Mouse (Mus musculus): ENCODE results near the gene Amz1. TPM values are rescaled to one million over a fixed set of nuclear protein-coding genes. Genes with fewer than 3 reads are reported as not detected.
A peak's percentile ranks its signal among the peaks of the same experiment; 100 is the strongest.

Gene Amz1
- polyA plus RNA-seq, 1 experiment from 2014 or later, result 1.6 TPM

DNA sequence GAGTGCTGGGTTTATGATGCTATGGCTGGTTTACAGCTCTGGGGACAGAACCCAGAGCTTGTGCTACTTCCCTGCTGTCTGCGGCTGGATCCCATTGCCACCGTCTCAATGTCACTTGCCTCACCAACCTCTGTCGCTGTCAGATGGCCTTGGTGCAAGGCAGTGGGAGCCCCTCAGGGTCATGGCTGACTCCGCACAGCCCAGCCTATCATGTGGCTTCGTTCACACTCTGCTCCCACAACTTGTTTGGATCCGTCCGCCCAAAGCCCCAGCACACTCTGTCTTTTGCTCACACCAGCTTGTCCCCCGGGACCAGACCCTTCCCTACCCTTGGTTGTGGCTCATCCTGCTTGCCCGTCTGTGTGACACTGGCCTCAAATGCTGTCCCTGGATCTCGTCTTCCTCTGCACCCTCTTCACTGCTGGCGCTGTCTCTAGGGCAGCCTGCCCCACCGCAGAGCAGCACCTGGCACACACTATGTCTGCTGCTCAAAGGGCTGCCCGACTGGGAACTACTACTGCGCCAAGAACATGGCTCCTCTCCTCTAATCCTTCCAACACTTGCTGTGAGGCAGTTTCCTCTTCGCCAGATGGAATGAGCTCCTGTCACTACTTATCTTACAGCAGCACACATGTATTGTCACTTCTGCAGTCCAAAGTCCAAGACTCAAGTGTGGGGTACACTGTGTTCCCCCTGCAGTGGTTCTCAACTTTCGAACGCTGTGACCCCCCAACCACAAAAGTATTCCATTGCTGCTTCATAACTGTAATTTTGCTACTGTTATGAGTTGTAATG lies 3.2 kb downstream of the Amz1 start:
- ATAC-seq (ENCODE audit: low read depth), result no peak
- no peak overlapping the region for H3K4me2 ChIP-seq
- 83% methylated on average over 17 of the region's 17 CpGs for WGBS
- no peaks in the 10 kb centered on the region for H3K36me3 ChIP-seq
- H3K4me3 ChIP-seq, result no peak overlapping the region
- H3K27ac ChIP-seq (replicated peaks), result no peak overlapping the region
- peaks cover 30% of the 10 kb centered on the region for H3K4me1 ChIP-seq (replicated peaks)
- no peaks in the 10 kb centered on the region for H3K9me3 ChIP-seq
- no peaks in the 10 kb centered on the region for H3K27me3 ChIP-seq
- no peak overlapping the region for H3K9ac ChIP-seq

- Histone ChIP-seq H3K9me3 (peaks cover under 1% of the 10 kb centered on the region; the same call in 1 of the 2 replicates), H3K4me2 (no peak overlapping the region), H3K4me1 (replicated peaks) (peaks cover 15% of the 10 kb centered on the region), H3K9ac (no peak overlapping the region), H3K27ac (replicated peaks) (no peak overlapping the region), H3K27me3 (peaks cover 23% of the 10 kb centered on the region), H3K4me3 (no peak overlapping the region), H3K36me3 (no peaks in the 10 kb centered on the region)
- 90% methylated on average over 11 of the region's 11 CpGs for WGBS
- ATAC-seq (ENCODE audit: low read depth), result no peak
Measured at GRCm38 (mm10) chr5:140731040-140731797, 7.3 kb downstream of the Amz1 start.

GRCm38 (mm10) chr5:140732195-140732594 lies 8.3 kb downstream of the Amz1 start:
- H3K27me3 ChIP-seq, result peaks cover 32% of the 10 kb centered on the region
- ATAC-seq (ENCODE audit: low read depth), result no peak
- peaks cover 11% of the 10 kb centered on the region for H3K4me1 ChIP-seq (replicated peaks)
- peaks cover 6% of the 10 kb centered on the region; the same call in 1 of the 2 replicates for H3K9me3 ChIP-seq
- H3K9ac ChIP-seq, result no peak overlapping the region
- no peak overlapping the region for H3K4me3 ChIP-seq
- WGBS, result 64% methylated on average over 4 of the region's 4 CpGs
- no peak overlapping the region for H3K27ac ChIP-seq (replicated peaks)
- H3K4me2 ChIP-seq, result no peak overlapping the region
- no peaks in the 10 kb centered on the region for H3K36me3 ChIP-seq

- no peak for ATAC-seq (ENCODE audit: low read depth)
- Histone ChIP-seq H3K9ac (no peak overlapping the region), H3K9me3 (peaks cover 6% of the 10 kb centered on the region; the same call in 1 of the 2 replicates), H3K4me3 (no peak overlapping the region), H3K4me1 (replicated peaks) (peaks cover 11% of the 10 kb centered on the region), H3K36me3 (no peaks in the 10 kb centered on the region), H3K27me3 (peaks cover 40% of the 10 kb centered on the region), H3K27ac (replicated peaks) (no peak overlapping the region), H3K4me2 (no peak overlapping the region)
- 71% methylated on average over 3 of the region's 3 CpGs for WGBS
Measured at GRCm38 (mm10) chr5:140733336-140733735, 9.4 kb downstream of the Amz1 start.

- H3K27me3 ChIP-seq, result peaks cover 40% of the 10 kb centered on the region
- ATAC-seq (ENCODE audit: low read depth), result peak; percentile 36; the same call in 1 of the 2 replicates
- peaks cover 6% of the 10 kb centered on the region; the same call in 1 of the 2 replicates for H3K9me3 ChIP-seq
- peaks cover 11% of the 10 kb centered on the region for H3K4me1 ChIP-seq (replicated peaks)
- H3K9ac ChIP-seq, result peak overlapping the region; percentile 58; the same call in 1 of the 2 replicates
- H3K27ac ChIP-seq (replicated peaks), result no peak overlapping the region
- WGBS, result 1% methylated on average over 19 of the region's 22 CpGs
- peak overlapping the region; percentile 26 for H3K4me3 ChIP-seq
- no peaks in the 10 kb centered on the region for H3K36me3 ChIP-seq
- peak overlapping the region; percentile 58 for H3K4me2 ChIP-seq
Measured at GRCm38 (mm10) chr5:140735297-140735696, 11.4 kb downstream of the Amz1 start.

- ATAC-seq (ENCODE audit: low read depth), result no peak
Measured at GRCm38 (mm10) chr5:140736166-140736565, 12.2 kb downstream of the Amz1 start.

GRCm38 (mm10) chr5:140739813-140740212 lies 15.9 kb downstream of the Amz1 start:
- Histone ChIP-seq H3K27me3 (peaks cover 32% of the 10 kb centered on the region), H3K4me1 (replicated peaks) (peaks cover 17% of the 10 kb centered on the region), H3K9ac (no peak overlapping the region), H3K9me3 (peaks cover 6% of the 10 kb centered on the region; the same call in 1 of the 2 replicates), H3K36me3 (no peaks in the 10 kb centered on the region), H3K4me2 (no peak overlapping the region), H3K27ac (replicated peaks) (no peak overlapping the region), H3K4me3 (no peak overlapping the region)
- 81% methylated on average over 12 of the region's 12 CpGs for WGBS
- no peak for ATAC-seq (ENCODE audit: low read depth)

More at GRCm38 (mm10) chr5:140736166-140736565, 12.2 kb downstream of the Amz1 start:
- peaks cover 15% of the 10 kb centered on the region for H3K4me1 ChIP-seq (replicated peaks)
- no peak overlapping the region for H3K4me3 ChIP-seq
- peaks cover 40% of the 10 kb centered on the region for H3K27me3 ChIP-seq
- peak overlapping the region; percentile 58 for H3K4me2 ChIP-seq
- peaks cover 6% of the 10 kb centered on the region; the same call in 1 of the 2 replicates for H3K9me3 ChIP-seq
- H3K9ac ChIP-seq, result no peak overlapping the region
- no peaks in the 10 kb centered on the region for H3K36me3 ChIP-seq
- no peak overlapping the region for H3K27ac ChIP-seq (replicated peaks)
- WGBS, result 22% methylated on average over 11 of the region's 13 CpGs

DNA sequence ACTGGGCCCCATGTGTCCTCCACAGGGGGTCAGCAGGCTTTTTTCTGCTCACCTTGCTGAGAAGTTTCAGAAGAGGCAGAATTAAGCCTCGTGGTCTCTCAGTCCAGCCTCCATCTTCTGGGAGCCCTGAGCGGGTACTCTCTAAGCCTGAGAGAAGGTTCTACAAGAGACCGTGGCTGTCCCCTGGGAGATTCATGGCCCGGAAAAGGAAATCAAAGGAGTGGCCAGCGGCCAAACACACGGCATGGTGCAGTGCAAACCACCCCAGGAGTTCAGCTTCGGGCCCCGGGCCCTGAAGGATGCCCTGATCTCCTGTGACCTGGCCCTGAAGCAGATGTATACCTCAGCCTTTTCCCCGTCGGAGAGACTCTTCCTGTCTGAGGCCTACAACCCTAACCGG lies 17.1 kb downstream of the Amz1 start:
- ATAC-seq (ENCODE audit: low read depth), result no peak
- Histone ChIP-seq H3K4me1 (replicated peaks) (peaks cover 7% of the 10 kb centered on the region), H3K27ac (replicated peaks) (no peak overlapping the region), H3K9me3 (peaks cover 6% of the 10 kb centered on the region; the same call in 1 of the 2 replicates), H3K4me2 (no peak overlapping the region), H3K36me3 (no peaks in the 10 kb centered on the region), H3K4me3 (no peak overlapping the region), H3K9ac (no peak overlapping the region), H3K27me3 (peaks cover 20% of the 10 kb centered on the region)
- WGBS, result 73% methylated on average over 11 of the region's 11 CpGs

DNA sequence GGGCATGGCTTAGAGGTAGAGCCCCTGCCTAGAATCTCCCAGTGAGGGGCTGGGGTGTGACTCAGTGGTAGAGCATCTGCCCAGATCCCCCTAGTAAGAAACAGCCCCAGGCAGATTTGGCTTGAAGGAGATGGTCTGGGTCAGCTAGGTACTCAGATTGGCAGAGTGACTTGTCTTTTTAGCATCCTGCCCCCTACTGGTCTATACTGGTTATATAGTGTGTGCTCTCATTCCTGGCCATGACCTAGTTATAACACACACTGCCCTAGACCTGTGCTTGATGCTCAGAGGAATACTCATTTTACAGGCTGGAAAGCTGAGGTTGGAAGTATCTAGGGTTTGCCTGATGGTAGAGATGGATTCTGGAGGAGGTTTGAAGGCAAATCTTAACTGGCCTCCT lies 17.9 kb downstream of the Amz1 start:
- no peak for ATAC-seq (ENCODE audit: low read depth)
- Histone ChIP-seq H3K4me2 (no peak overlapping the region), H3K4me3 (no peak overlapping the region), H3K27ac (replicated peaks) (no peak overlapping the region), H3K36me3 (no peaks in the 10 kb centered on the region), H3K9ac (no peak overlapping the region), H3K4me1 (replicated peaks) (peaks cover 6% of the 10 kb centered on the region; the same call in 1 of the 2 replicates), H3K27me3 (peaks cover 11% of the 10 kb centered on the region), H3K9me3 (no peaks in the 10 kb centered on the region)

DNA sequence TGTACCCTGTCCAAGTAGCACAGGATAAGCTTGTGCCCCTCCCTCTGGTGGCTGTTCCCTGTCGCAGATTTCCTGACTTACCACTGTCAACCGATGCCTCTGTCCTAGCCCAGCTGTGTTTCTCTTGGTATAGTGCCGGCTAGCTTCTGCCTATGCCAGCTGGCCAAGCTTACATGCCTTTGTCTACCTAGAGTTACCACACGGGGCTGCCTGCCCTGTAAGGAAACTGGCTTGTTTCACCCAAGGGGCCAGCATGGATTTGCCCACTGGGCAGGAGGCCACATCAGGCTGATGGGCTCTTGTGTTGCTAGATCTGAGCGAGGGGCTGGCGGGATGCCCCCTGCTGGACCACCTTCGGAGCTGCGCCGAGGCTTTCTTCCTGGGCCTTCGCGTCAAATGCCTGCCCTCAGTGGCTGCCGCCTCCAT lies 19.8 kb downstream of the Amz1 start:
- Histone ChIP-seq H3K27me3 (no peaks in the 10 kb centered on the region), H3K9ac (no peak overlapping the region), H3K4me3 (no peak overlapping the region), H3K4me2 (no peak overlapping the region), H3K9me3 (no peaks in the 10 kb centered on the region), H3K27ac (replicated peaks) (no peak overlapping the region), H3K36me3 (no peaks in the 10 kb centered on the region), H3K4me1 (replicated peaks) (peaks cover 8% of the 10 kb centered on the region)
- 31% methylated on average over 12 of the region's 12 CpGs for WGBS
- ATAC-seq (ENCODE audit: low read depth), result no peak

GRCm38 (mm10) chr5:140748425-140748824 lies 24.5 kb downstream of the Amz1 start:
- H3K9ac ChIP-seq, result no peak overlapping the region
- H3K4me3 ChIP-seq, result no peak overlapping the region
- WGBS, result 84% methylated on average over 10 of the region's 10 CpGs
- H3K4me1 ChIP-seq (replicated peaks), result peaks cover 17% of the 10 kb centered on the region
- H3K4me2 ChIP-seq, result no peak overlapping the region
- no peaks in the 10 kb centered on the region for H3K9me3 ChIP-seq
- ATAC-seq (ENCODE audit: low read depth), result no peak
- H3K36me3 ChIP-seq, result 0 out of 2 replicates have a peak, but pooled peaks cover 5% of the 10 kb centered on the region
- H3K27ac ChIP-seq (replicated peaks), result no peak overlapping the region
- no peaks in the 10 kb centered on the region for H3K27me3 ChIP-seq
